Comparison of ENCODE assay signal across 25 mouse cellular contexts in the genomic region with DNA sequence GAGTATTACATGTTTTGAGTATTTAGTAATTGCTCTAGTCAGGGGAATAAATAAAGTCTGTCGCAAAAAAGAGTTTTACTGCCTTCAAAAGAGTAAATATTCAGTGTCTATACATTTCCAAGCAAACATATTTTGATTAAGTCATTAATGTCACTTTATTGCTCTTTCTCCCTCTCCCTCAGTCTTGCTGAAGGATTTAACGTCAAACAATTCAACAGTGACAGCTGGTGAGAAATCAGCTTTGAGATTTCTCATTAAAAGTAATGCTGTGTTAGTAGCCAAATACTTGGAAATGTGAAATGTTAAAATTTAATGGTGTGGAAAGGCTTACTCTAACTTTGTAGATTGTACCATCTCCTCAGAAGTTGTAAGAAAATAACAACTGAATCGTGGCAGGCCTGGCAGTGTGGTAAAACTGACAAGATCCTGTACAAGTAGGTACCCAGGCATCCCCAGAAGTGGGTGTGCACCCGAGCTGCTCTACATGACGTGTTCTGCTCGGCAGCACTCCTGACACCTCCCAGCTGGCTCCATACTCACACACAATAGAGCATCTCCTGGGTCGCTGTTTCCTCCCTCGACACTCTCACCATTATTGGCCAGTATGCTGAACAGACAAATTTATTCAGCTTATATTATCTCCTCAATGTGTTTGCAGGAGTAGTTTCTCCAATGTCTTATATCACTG.
DNase-seq lines count a peak whose midpoint lies in the region; ATAC-seq and TF ChIP-seq lines count a peak whose summit lies in the region.
"Had no signal": no experiment of that assay in that cellular context is flagged by ENCODE, and none has a peak within 500 bp of the region (broad histone marks: within the 10 kb centered on the region; RNA-seq: fewer than 3 reads in every experiment).

No protein-coding gene starts in this region.

- H3K9ac ChIP-seq in forebrain, embryonic 14.5 days (ENCODE audit: low read length) = no peak overlapping the region
- H3K9ac ChIP-seq in forebrain, embryonic 11.5 days (ENCODE audit: low read length) = no peak overlapping the region
- H3K9ac ChIP-seq in kidney, embryonic 14.5 days (ENCODE audit: low read depth, low read length) = no peak overlapping the region
- no peak overlapping the region for H3K9ac ChIP-seq in forebrain, postnatal 0 days
- H3K9ac ChIP-seq: heart, embryonic 12.5 days; hindbrain, embryonic 14.5 days; limb, embryonic 12.5 days; liver, postnatal 0 days; midbrain, embryonic 12.5 days; neural tube, embryonic 13.5 days had no signal

- DNase-seq in forebrain, embryonic 14.5 days (ENCODE audit: low spot score) = peak; percentile 66
- DNase-seq in forebrain, embryonic 11.5 days (ENCODE audit: low spot score) = no peak
- no peak for DNase-seq in kidney, postnatal 14 days
- DNase-seq in layer of hippocampus, adult 2 months (ENCODE audit: low spot score in 2 of 2) = no peak
- DNase-seq in layer of hippocampus, adult 9-11 months = no peak
- peak; percentile 22 for DNase-seq in forebrain, postnatal 0 days
- DNase-seq in lung, postnatal 25 days (ENCODE audit: low spot score) = no peak
- DNase-seq: adrenal gland, adult 2 months; adrenal gland, postnatal 36 days; cerebellum, adult 8-10 months; cerebellum, postnatal 25 days; gastrocnemius, postnatal 10 days; liver, postnatal 0 days; lung, postnatal 4 days; thymus, adult 2 months; thymus, postnatal 36 days had no signal

- H3K4me1 ChIP-seq in forebrain, embryonic 14.5 days (ENCODE audit: control insufficient read depth, insufficient read depth, low read length) = no peaks in the 10 kb centered on the region
- H3K4me1 ChIP-seq in forebrain, embryonic 11.5 days (replicated peaks; ENCODE audit: control insufficient read depth, insufficient read depth, low read length) = no peaks in the 10 kb centered on the region
- no peaks in the 10 kb centered on the region for H3K4me1 ChIP-seq in kidney, embryonic 14.5 days (ENCODE audit: control insufficient read depth, insufficient read depth, low read length)
- no peaks in the 10 kb centered on the region for H3K4me1 ChIP-seq in forebrain, postnatal 0 days (ENCODE audit: insufficient read depth)
- H3K4me1 ChIP-seq: heart, embryonic 12.5 days; limb, embryonic 12.5 days; megakaryocyte, embryonic 14.5 days; midbrain, embryonic 12.5 days; neural tube, embryonic 13.5 days had no signal

- no peaks in the 10 kb centered on the region for H3K27me3 ChIP-seq in forebrain, embryonic 14.5 days (replicated peaks; ENCODE audit: control insufficient read depth, insufficient read depth, low read length)
- no peaks in the 10 kb centered on the region for H3K27me3 ChIP-seq in forebrain, embryonic 11.5 days (ENCODE audit: control insufficient read depth, insufficient read depth, low read length)
- no peaks in the 10 kb centered on the region for H3K27me3 ChIP-seq in kidney, embryonic 14.5 days (ENCODE audit: control insufficient read depth, insufficient read depth, low read length)
- no peaks in the 10 kb centered on the region for H3K27me3 ChIP-seq in forebrain, postnatal 0 days (ENCODE audit: insufficient read depth, low read length)
- H3K27me3 ChIP-seq: heart, embryonic 12.5 days; limb, embryonic 12.5 days; megakaryocyte, embryonic 14.5 days; midbrain, embryonic 12.5 days; neural tube, embryonic 13.5 days had no signal

- H3K4me3 ChIP-seq in forebrain, embryonic 14.5 days (ENCODE audit: low read depth, low read length) = no peak overlapping the region
- H3K4me3 ChIP-seq in forebrain, embryonic 11.5 days (ENCODE audit: low read depth, low read length) = no peak overlapping the region
- H3K4me3 ChIP-seq in kidney, embryonic 14.5 days (ENCODE audit: low read length) = no peak overlapping the region
- H3K4me3 ChIP-seq in layer of hippocampus, adult 2 months = no peak overlapping the region
- no peak overlapping the region for H3K4me3 ChIP-seq in forebrain, postnatal 0 days (ENCODE audit: low read depth, low read length)
- H3K4me3 ChIP-seq: heart, embryonic 12.5 days; limb, embryonic 12.5 days; megakaryocyte, embryonic 14.5 days; midbrain, embryonic 12.5 days; myocyte; neural tube, embryonic 13.5 days had no signal

- H3K4me2 ChIP-seq in forebrain, embryonic 14.5 days (ENCODE audit: low read length) = no peak overlapping the region
- no peak overlapping the region for H3K4me2 ChIP-seq in forebrain, embryonic 11.5 days (ENCODE audit: low read depth, low read length, severe bottlenecking)
- H3K4me2 ChIP-seq in kidney, embryonic 14.5 days (replicated peaks; ENCODE audit: low read depth, low read length) = no peak overlapping the region
- no peak overlapping the region for H3K4me2 ChIP-seq in forebrain, postnatal 0 days (ENCODE audit: low read depth)
- H3K4me2 ChIP-seq: heart, embryonic 12.5 days; hindbrain, embryonic 14.5 days; limb, embryonic 12.5 days; midbrain, embryonic 12.5 days; neural tube, embryonic 13.5 days had no signal

- no peak for TF ChIP-seq CTCF in layer of hippocampus, adult 2 months (conservative IDR thresholded peaks at IDR 0.05)
- no peak for TF ChIP-seq CTCF in forebrain, postnatal 0 days (IDR thresholded peaks at IDR 0.05; ENCODE audit: low read depth)

- H3K27ac ChIP-seq in forebrain, embryonic 14.5 days (ENCODE audit: low read depth, low read length) = no peak overlapping the region
- H3K27ac ChIP-seq in forebrain, embryonic 11.5 days (ENCODE audit: low read depth, low read length) = no peak overlapping the region
- no peak overlapping the region for H3K27ac ChIP-seq in kidney, embryonic 14.5 days (ENCODE audit: low read depth, low read length)
- peak overlapping the region; percentile 24; the same call in 1 of the 2 replicates for H3K27ac ChIP-seq in layer of hippocampus, adult 2 months
- no peak overlapping the region for H3K27ac ChIP-seq in forebrain, postnatal 0 days (ENCODE audit: low read depth, low read length)
- H3K27ac ChIP-seq: hindbrain, embryonic 14.5 days; limb, embryonic 12.5 days; midbrain, embryonic 12.5 days; neural tube, embryonic 13.5 days had no signal

- WGBS in forebrain, embryonic 14.5 days = 54% methylated on average over 8 of the region's 8 CpGs
- 72% methylated on average over 8 of the region's 8 CpGs for WGBS in forebrain, embryonic 11.5 days
- 24% methylated on average over 8 of the region's 8 CpGs for WGBS in kidney, embryonic 14.5 days
- WGBS in forebrain, postnatal 0 days = 39% methylated on average over 8 of the region's 8 CpGs

- no peaks in the 10 kb centered on the region for H3K36me3 ChIP-seq in forebrain, embryonic 14.5 days (ENCODE audit: control insufficient read depth, insufficient read depth, low read length)
- H3K36me3 ChIP-seq in forebrain, embryonic 11.5 days (ENCODE audit: control insufficient read depth, insufficient read depth, low read length) = no peaks in the 10 kb centered on the region
- H3K36me3 ChIP-seq in kidney, embryonic 14.5 days (ENCODE audit: control insufficient read depth, insufficient read depth, low read length) = no peaks in the 10 kb centered on the region
- H3K36me3 ChIP-seq in forebrain, postnatal 0 days (ENCODE audit: insufficient read depth) = no peaks in the 10 kb centered on the region
- H3K36me3 ChIP-seq: heart, embryonic 12.5 days; limb, embryonic 12.5 days; midbrain, embryonic 12.5 days; neural tube, embryonic 13.5 days had no signal

- ATAC-seq in forebrain, embryonic 14.5 days = peak; percentile 54; the same call in 1 of the 2 replicates
- no peak for ATAC-seq in forebrain, embryonic 11.5 days (replicated peaks; ENCODE audit: low FRiP score)
- ATAC-seq in kidney, embryonic 14.5 days (ENCODE audit: low FRiP score, low TSS enrichment) = peak; percentile 89
- ATAC-seq in forebrain, postnatal 0 days = no peak
- ATAC-seq: intestine, postnatal 0 days; liver, postnatal 0 days had no signal

- H3K9me3 ChIP-seq in forebrain, embryonic 14.5 days (replicated peaks; ENCODE audit: control insufficient read depth, low read length) = no peaks in the 10 kb centered on the region
- H3K9me3 ChIP-seq in forebrain, embryonic 11.5 days (ENCODE audit: control insufficient read depth, low read length) = no peaks in the 10 kb centered on the region
- no peaks in the 10 kb centered on the region for H3K9me3 ChIP-seq in kidney, embryonic 14.5 days (ENCODE audit: control insufficient read depth, low read length)
- H3K9me3 ChIP-seq in forebrain, postnatal 0 days (ENCODE audit: low read length) = no peaks in the 10 kb centered on the region
- H3K9me3 ChIP-seq: heart, embryonic 12.5 days; limb, embryonic 12.5 days; midbrain, embryonic 12.5 days; neural tube, embryonic 13.5 days had no signal

Comparison
In these comparisons a context has a peak if more than half of its experiments do, and no peak if none do; other contexts are left out.
1. ATAC-seq: peak in forebrain, embryonic 14.5 days (single experiment) and kidney, embryonic 14.5 days (single experiment); none in forebrain, embryonic 11.5 days (single experiment) and forebrain, postnatal 0 days (single experiment).
2. DNase-seq: peak in forebrain, embryonic 14.5 days (single experiment) and forebrain, postnatal 0 days (single experiment); none in forebrain, embryonic 11.5 days (single experiment), kidney, postnatal 14 days (single experiment), layer of hippocampus, adult 2 months (0 of 2), layer of hippocampus, adult 9-11 months (single experiment) and lung, postnatal 25 days (single experiment).